Mouse (Mus musculus) embryonic facial prominence, embryonic 14.5 days (tissue): ENCODE measurements around the gene Smcp. TPM values are rescaled to one million over a fixed set of nuclear protein-coding genes. Genes with fewer than 3 reads are reported as not detected.

Experiments used
- ATAC-seq: fragments of 200-750 bp; cut with Nextera tagmentation; 2 replicates; pipeline ENCODE4 v1.8.0; 2017; ENCODE audit warnings: low read depth, moderate number of reproducible peaks, moderate TSS enrichment
- DNase-seq: peaks from one replicate; pipeline ENCODE4 v3.0.0-alpha.2; 2015; ENCODE audit warnings: low spot score
- H3K27ac ChIP-seq: fragments of 300-500 bp; sonication (generic); replicated peaks from 2 replicates; pipeline ENCODE4 v1.5.1; 2014; ENCODE audit warnings: low read depth, mild to moderate bottlenecking, low read length, moderate library complexity
- H3K27me3 ChIP-seq: fragments of 300-500 bp; sonication (generic); replicated peaks from 2 replicates; pipeline ENCODE4 v1.6.1; 2014; ENCODE audit warnings: low read length; ENCODE audit not compliant: control insufficient read depth, insufficient read depth
- H3K36me3 ChIP-seq: fragments of 300-500 bp; sonication (generic); 2 replicates; pipeline ENCODE4 v1.6.1; 2014; ENCODE audit warnings: low read length, mixed read lengths; ENCODE audit not compliant: control insufficient read depth, insufficient read depth
- H3K4me1 ChIP-seq: fragments of 300-500 bp; sonication (generic); 2 replicates; pipeline ENCODE4 v1.6.1; 2014; ENCODE audit warnings: antibody characterized with exemption, low read length; ENCODE audit not compliant: control insufficient read depth, insufficient read depth
- H3K4me2 ChIP-seq: fragments of 300-500 bp; sonication (generic); 2 replicates; pipeline ENCODE4 v1.6.1; 2014; ENCODE audit warnings: low read depth, mild to moderate bottlenecking, low read length, moderate library complexity, mixed read lengths
- H3K4me3 ChIP-seq: fragments of 300-500 bp; sonication (generic); 2 replicates; pipeline ENCODE4 v1.5.1; 2014; ENCODE audit warnings: low read depth, mild to moderate bottlenecking, low read length
- H3K9ac ChIP-seq: fragments of 300-500 bp; sonication (generic); 2 replicates; pipeline ENCODE4 v1.6.1; 2014; ENCODE audit warnings: low read depth, mild to moderate bottlenecking, low read length, moderate library complexity, mixed read lengths
- H3K9me3 ChIP-seq: fragments of 300-500 bp; sonication (generic); 2 replicates; pipeline ENCODE4 v1.6.1; 2016; ENCODE audit warnings: low read length; ENCODE audit not compliant: control insufficient read depth
- WGBS: fragments of 180-500 bp; shearing (Covaris S2); extraction: QIAGEN DNeasy Blood & Tissue Kit; methylation state at CpG from one replicate; pipeline ENCODE4 v1.1.7; 2014; 5-methylcytosine and 5-hydroxymethylcytosine counted together
- polyA plus RNA-seq: library from polyadenylated mRNA; unstranded; fragments of >200 nt; fragmentation: Nextera tagmentation; extraction: Ambion mirVana; gene quantifications from 2 replicates; pipeline ENCODE4 v1.2.1, GENCODE M21; 2014

The Smcp gene
- polyA plus RNA-seq, 1 experiment from 2014 or later: not detected

DNA sequence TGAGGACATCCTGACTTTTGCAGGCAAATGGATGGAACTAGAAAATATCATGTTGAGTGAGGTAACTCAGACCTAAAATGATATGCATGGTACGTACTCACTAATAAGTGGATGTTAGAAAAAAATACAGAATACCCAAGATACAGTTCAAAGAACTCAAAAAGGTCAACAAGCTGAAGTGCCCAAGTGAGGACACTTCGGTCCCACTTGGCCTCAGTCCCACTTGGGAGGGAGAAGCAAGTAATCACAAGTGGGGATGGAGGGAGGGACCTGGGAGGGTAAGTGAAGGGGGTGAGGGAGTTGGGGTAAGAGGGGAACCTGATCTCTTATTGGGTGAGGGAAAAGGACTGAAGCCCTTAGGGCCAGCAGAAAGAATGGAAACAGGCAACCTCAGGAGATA is 20.0 kb downstream of the Smcp start:
- Histone ChIP-seq H3K4me1 (no peaks in the 10 kb centered on the region), H3K4me2 (no peak overlapping the region), H3K27ac (no peak overlapping the region), H3K27me3 (no peaks in the 10 kb centered on the region), H3K9me3 (no peaks in the 10 kb centered on the region), H3K4me3 (no peak overlapping the region), H3K36me3 (no peaks in the 10 kb centered on the region), H3K9ac (no peak overlapping the region)
- DNase-seq (no peak), ATAC-seq (no peak)
- whole genome bisulfite sequencing: 94% methylated on average over 2 of the region's 2 CpGs

DNA sequence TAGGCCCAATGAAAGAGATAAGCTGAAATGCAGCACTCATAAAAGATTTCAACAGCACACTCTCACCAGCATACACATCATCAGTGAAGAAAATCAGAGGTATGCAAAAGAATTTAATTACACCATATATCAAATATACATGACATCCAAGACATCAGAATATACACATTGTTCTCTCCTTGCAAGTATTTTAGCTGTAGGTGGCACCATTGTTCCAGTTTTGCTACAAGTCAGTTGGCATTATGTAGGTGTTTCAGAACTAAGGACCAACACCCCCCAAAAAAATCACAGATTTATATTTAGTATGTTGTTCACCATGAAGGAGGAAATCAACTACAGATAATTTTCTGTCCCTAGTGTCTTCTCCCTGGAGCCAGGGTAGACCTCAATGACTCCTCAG is 23.4 kb downstream of the Smcp start:
- no peak overlapping the region for H3K9ac ChIP-seq
- H3K4me1 ChIP-seq: no peaks in the 10 kb centered on the region
- no peak overlapping the region for H3K4me3 ChIP-seq
- H3K36me3 ChIP-seq: no peaks in the 10 kb centered on the region
- DNase-seq: no peak
- no peaks in the 10 kb centered on the region for H3K9me3 ChIP-seq
- H3K27ac ChIP-seq: no peak overlapping the region
- no peaks in the 10 kb centered on the region for H3K27me3 ChIP-seq
- no peak overlapping the region for H3K4me2 ChIP-seq
- ATAC-seq: no peak

- 89% methylated on average over 3 of the region's 3 CpGs for WGBS
- no peak for ATAC-seq
- Histone ChIP-seq H3K4me1 (no peaks in the 10 kb centered on the region), H3K27ac (no peak within 1 kb of the TSS), H3K9ac (no peak within 1 kb of the TSS), H3K9me3 (no peaks in the 10 kb centered on the region), H3K4me2 (no peak within 1 kb of the TSS), H3K27me3 (no peaks in the 10 kb centered on the region), H3K36me3 (no peaks in the 10 kb centered on the region), H3K4me3 (no peak within 1 kb of the TSS)
- no peak for DNase-seq
These were observed 54.4 kb downstream of the Smcp start, which contains the start of gene 2310046K23Rik for GRCm38 (mm10) chr3:92534411-92534810. TSS of gene 2310046K23Rik (minus strand) at chr3:92534511.

Other genes starting within 250 kb of the Smcp start
- gene Sprr2d, start 249.9 kb downstream of the Smcp start, polyA plus RNA-seq: not detected in 2 replicates
- gene Sprr2e, start 236.9 kb downstream of the Smcp start, polyA plus RNA-seq: not detected in 2 replicates
- not detected in 2 replicates for gene Sprr2f, start 223.8 kb downstream of the Smcp start, polyA plus RNA-seq
- gene Sprr2h, start 203.3 kb downstream of the Smcp start, polyA plus RNA-seq: 0.38 TPM in 1 of 2 replicates, not detected in the other
- not detected in 2 replicates for gene Sprr2i, start 181.0 kb downstream of the Smcp start, polyA plus RNA-seq
- gene Sprr2j-ps, start 170.9 kb downstream of the Smcp start, polyA plus RNA-seq: not detected in 2 replicates
- 6.1 and 6.2 TPM in 2 replicates for gene Gm9774, start 159.6 kb downstream of the Smcp start, polyA plus RNA-seq
- 0.29 TPM in 1 of 2 replicates, not detected in the other for gene Sprr2k, start 156.4 kb downstream of the Smcp start, polyA plus RNA-seq
- 3.4 and 12.9 TPM in 2 replicates for gene Sprr1b, start 150.2 kb downstream of the Smcp start, polyA plus RNA-seq
- 0.45 and 4.9 TPM in 2 replicates for gene Sprr3, start 130.3 kb downstream of the Smcp start, polyA plus RNA-seq
- 28.3 and 67.4 TPM in 2 replicates for gene Sprr1a, start 103.1 kb downstream of the Smcp start, polyA plus RNA-seq
- gene Sprr4, start 88.5 kb downstream of the Smcp start, polyA plus RNA-seq: not detected in 2 replicates
- 0.89 TPM in 1 of 2 replicates, not detected in the other for gene 2310046K23Rik, start 54.5 kb downstream of the Smcp start, polyA plus RNA-seq
- 0.45 and 1.4 TPM in 2 replicates for gene Ivl, start 15.3 kb downstream of the Smcp start, polyA plus RNA-seq
- not detected in 2 replicates for gene 2210017I01Rik, start 18.5 kb upstream of the Smcp start, polyA plus RNA-seq
- gene Lce6a, start 32.7 kb upstream of the Smcp start, polyA plus RNA-seq: not detected in 2 replicates
- not detected in 2 replicates for gene Lce1a1, start 59.3 kb upstream of the Smcp start, polyA plus RNA-seq
- gene Lce1b, start 67.9 kb upstream of the Smcp start, polyA plus RNA-seq: not detected in 2 replicates
- gene Lce1a2, start 81.3 kb upstream of the Smcp start, polyA plus RNA-seq: 0.42 TPM in 1 of 2 replicates, not detected in the other
- 0.42 TPM in 1 of 2 replicates, not detected in the other for gene Lce1c, start 90.2 kb upstream of the Smcp start, polyA plus RNA-seq
- gene Lce1d, start 98.2 kb upstream of the Smcp start, polyA plus RNA-seq: 0.26 and 0.33 TPM in 2 replicates
- gene Lce1e, start 120.1 kb upstream of the Smcp start, polyA plus RNA-seq: not detected in 2 replicates
- gene Lce1f, start 131.4 kb upstream of the Smcp start, polyA plus RNA-seq: 0.33 TPM in 1 of 2 replicates, not detected in the other
- not detected in 2 replicates for gene Gm38119, start 150.1 kb upstream of the Smcp start, polyA plus RNA-seq
- 0.25 TPM in 1 of 2 replicates, not detected in the other for gene Lce1g, start 163.3 kb upstream of the Smcp start, polyA plus RNA-seq
- 0.25 TPM in 1 of 2 replicates, not detected in the other for gene Lce1h, start 176.1 kb upstream of the Smcp start, polyA plus RNA-seq
- gene Lce1i, start 189.9 kb upstream of the Smcp start, polyA plus RNA-seq: 0.25 TPM in 1 of 2 replicates, not detected in the other
- gene Lce1j, start 201.5 kb upstream of the Smcp start, polyA plus RNA-seq: not detected in 2 replicates
- not detected in 2 replicates for gene Lce1k, start 218.9 kb upstream of the Smcp start, polyA plus RNA-seq
- 0.07 and 0.47 TPM in 2 replicates for gene Kprp, start 238.2 kb upstream of the Smcp start, polyA plus RNA-seq